Mouse (Mus musculus) adrenal gland, postnatal 14 days (tissue): ENCODE data around the gene Adgrf1. TPM values are rescaled to one million over a fixed set of nuclear protein-coding genes. Genes with fewer than 3 reads are reported as not detected.

ENCODE experiments used
- DNase-seq: peaks from one replicate; pipeline ENCODE4 v3.0.0; 2021; ENCODE audit warnings: mixed read lengths
- total RNA-seq: library from RNA; stranded (reverse); gene quantifications from 2 replicates; pipeline ENCODE4 v1.2.3, GENCODE M21; 2021

Gene Adgrf1
- total RNA-seq, 1 experiment from 2014 or later: 0.82 TPM

GRCm38 (mm10) chr17:43362881-43363280, 92.8 kb downstream of the Adgrf1 start:
- no peak for DNase-seq

GRCm38 (mm10) chr17:43363921-43364320, 93.8 kb downstream of the Adgrf1 start:
- no peak for DNase-seq

GRCm38 (mm10) chr17:43365297-43365696, 95.2 kb downstream of the Adgrf1 start:
- peak; percentile 36 for DNase-seq

- DNase-seq: peak; percentile 42
Measured at GRCm38 (mm10) chr17:43366486-43366885, 96.4 kb downstream of the Adgrf1 start.

GRCm38 (mm10) chr17:43368171-43368576, 98.0 kb downstream of the Adgrf1 start:
- DNase-seq: peak; percentile 21

GRCm38 (mm10) chr17:43372604-43373003, 102.5 kb downstream of the Adgrf1 start:
- DNase-seq: no peak

GRCm38 (mm10) chr17:43374020-43374419, 103.9 kb downstream of the Adgrf1 start:
- no peak for DNase-seq

Other genes starting within 250 kb of the Adgrf1 start
- gene Adgrf5, start 90.1 kb downstream of the Adgrf1 start, total RNA-seq: 151 and 182 TPM in 2 replicates
- 0.15 TPM in 1 of 2 replicates, not detected in the other for gene Mep1a, start 232.5 kb downstream of the Adgrf1 start, total RNA-seq